Mouse (Mus musculus) small intestine, adult 2 months (tissue): ENCODE results near the gene Krtap5-4.

Experiments
- CTCF ChIP-seq: fragments of 200-500 bp; IDR thresholded peaks from 2 replicates; pipeline ENCODE4 v1.5.1; 2012; ENCODE audit warnings: low read depth, mild to moderate bottlenecking, control low read depth, inconsistent platforms, low read length, moderate library complexity, mixed read lengths; ENCODE audit not compliant: insufficient replicate concordance, insufficient read length; ENCODE audit errors: extremely low read depth
- POLR2A ChIP-seq: fragments of 200-500 bp; IDR thresholded peaks from 2 replicates; pipeline ENCODE4 v1.6.1; 2012; ENCODE audit warnings: low read depth, mild to moderate bottlenecking, control low read depth, inconsistent platforms, low read length, moderate library complexity

GRCm38 (mm10) chr7:142255517-142255916 lies 47.8 kb upstream of the Krtap5-4 start:
- TF ChIP-seq CTCF, result peak; percentile 68; the same call in 1 of the 2 replicates
- no peak for TF ChIP-seq POLR2A
